Mouse (Mus musculus): ENCODE results near the gene Rnd1. TPM values are rescaled to one million over a fixed set of nuclear protein-coding genes. Genes with fewer than 3 reads are reported as not detected.

The Rnd1 gene
- total RNA-seq, 4 experiments from 2014 or later: 1.00 to 2.1 (median 1.2) TPM

Other genes starting within 250 kb of the Rnd1 start
- gene Olfr282, start 246.2 kb downstream of the Rnd1 start, total RNA-seq (2022): not detected
- gene Olfr281, start 224.9 kb downstream of the Rnd1 start, total RNA-seq (2022): not detected
- gene OR5BS1P, start 207.6 kb downstream of the Rnd1 start, total RNA-seq (2022): not detected
- gene Lalba, start 194.7 kb downstream of the Rnd1 start, total RNA-seq (2022): not detected
- not detected for gene Olfr279, start 185.1 kb downstream of the Rnd1 start, total RNA-seq (2022)
- 10 to 100 TPM; 77.7 to 87.7 (median 81.1) TPM for gene Kansl2, start 143.2 kb downstream of the Rnd1 start, total RNA-seq (2022)
- 10 to 100 TPM; 26.7 to 34.8 (median 30.0) TPM for gene Ccnt1, start 106.5 kb downstream of the Rnd1 start, total RNA-seq (2022)
- 1 to 10 TPM; 1.6 to 4.2 (median 2.3) TPM for gene 4930415O20Rik, start 106.5 kb downstream of the Rnd1 start, total RNA-seq (2022)
- 100 to 1,000 TPM; 136 to 213 (median 183) TPM for gene Adcy6, start 67.4 kb downstream of the Rnd1 start, total RNA-seq (2022)
- 1 to 10 TPM; 2.0 to 2.8 (median 2.6) TPM for gene Cacnb3, start 46.6 kb downstream of the Rnd1 start, total RNA-seq (2022)
- 10 to 100 TPM; 53.2 to 61.7 (median 56.4) TPM for gene Ddx23, start 14.6 kb downstream of the Rnd1 start, total RNA-seq (2022)
- 1 to 10 TPM in 1 of 4 experiments, under 1 TPM in 3; 0.41 to 1.1 (median 0.84) TPM for gene Ccdc65, start 30.7 kb upstream of the Rnd1 start, total RNA-seq (2022)
- 1 to 10 TPM; 5.6 to 9.4 (median 7.7) TPM for gene Fkbp11, start 50.7 kb upstream of the Rnd1 start, total RNA-seq (2022)
- 10 to 100 TPM; 18.0 to 20.9 (median 19.1) TPM for gene Arf3, start 85.8 kb upstream of the Rnd1 start, total RNA-seq (2022)
- gene Wnt10b, start 100.7 kb upstream of the Rnd1 start, total RNA-seq (2022): under 1 TPM in 3 of 4 experiments, not detected in 1; 0.16 to 0.44 (median 0.26) TPM
- gene Wnt1, start 112.4 kb upstream of the Rnd1 start, total RNA-seq (2022): not detected
- gene Ddn, start 132.0 kb upstream of the Rnd1 start, total RNA-seq (2022): under 1 TPM; 0.63 to 0.84 (median 0.72) TPM
- 100 to 1,000 TPM in 2 of 4 experiments, 10 to 100 TPM in 2; 96.7 to 129 (median 109) TPM for gene Prkag1, start 154.1 kb upstream of the Rnd1 start, total RNA-seq (2022)
- 10 to 100 TPM; 54.7 to 66.1 (median 59.8) TPM for gene Kmt2d, start 193.7 kb upstream of the Rnd1 start, total RNA-seq (2022)
- 1 to 10 TPM; 1.2 to 2.8 (median 1.9) TPM for gene Rhebl1, start 217.1 kb upstream of the Rnd1 start, total RNA-seq (2022)
- 1 to 10 TPM in 2 of 4 experiments, under 1 TPM in 2; 0.72 to 1.6 (median 1.0) TPM for gene Dhh, start 221.1 kb upstream of the Rnd1 start, total RNA-seq (2022)
- gene Lmbr1l, start 240.8 kb upstream of the Rnd1 start, total RNA-seq (2022): 10 to 100 TPM in 2 of 4 experiments, 1 to 10 TPM in 2; 7.3 to 12.2 (median 10.0) TPM

Data from heart, adult 8-10 months (tissue).